Mouse (Mus musculus): ENCODE data around the gene En2.

The En2 gene

DNA sequence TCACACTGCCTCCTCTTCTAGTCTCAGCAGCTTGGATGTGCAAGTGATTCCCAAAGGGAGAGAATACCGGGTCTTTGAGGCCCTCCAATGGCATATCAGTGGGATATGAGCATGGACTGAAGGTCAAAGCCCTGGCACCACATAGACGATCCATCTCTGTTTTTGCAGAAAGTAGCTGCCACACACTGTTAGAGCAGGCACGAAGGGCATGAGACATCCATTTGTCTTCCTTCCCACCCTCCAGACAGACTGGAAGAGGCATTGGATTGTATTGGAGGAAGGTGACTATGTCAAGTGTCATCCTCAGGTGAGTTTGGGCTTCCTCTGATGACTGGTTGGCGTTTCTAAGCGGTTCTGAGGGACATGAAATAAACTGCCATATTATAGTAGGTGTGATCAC lies 12.8 kb downstream of the En2 start:
- DNase-seq (ENCODE audit: low read depth) = no peak

DNA sequence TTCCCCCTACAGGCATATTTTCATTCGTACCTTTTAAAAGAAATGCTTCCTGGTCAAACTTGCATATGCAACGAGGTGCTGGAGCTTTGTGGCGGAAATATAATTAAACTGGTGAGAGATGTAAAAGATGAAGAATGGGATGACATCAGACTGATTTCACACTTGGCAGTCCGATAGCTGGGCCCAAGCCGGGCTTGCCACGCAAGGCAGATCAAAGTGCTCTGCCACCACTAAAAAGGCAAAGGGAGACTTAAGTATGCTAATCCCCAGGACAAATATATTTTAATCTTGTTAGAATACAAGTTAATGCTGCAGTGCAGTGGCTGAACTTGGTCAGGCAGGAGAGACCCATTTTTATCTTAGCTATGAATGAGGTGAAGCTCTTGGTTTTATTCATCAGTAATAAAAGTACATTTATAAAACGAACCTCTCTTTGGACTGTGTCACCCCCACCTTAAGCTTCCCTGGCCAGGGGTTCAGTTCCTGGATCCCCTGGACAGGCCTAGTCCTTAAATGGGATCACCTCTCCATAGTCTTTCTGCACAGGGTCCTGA lies 13.8 kb downstream of the En2 start:
- no peak for DNase-seq (ENCODE audit: low read depth)

DNA sequence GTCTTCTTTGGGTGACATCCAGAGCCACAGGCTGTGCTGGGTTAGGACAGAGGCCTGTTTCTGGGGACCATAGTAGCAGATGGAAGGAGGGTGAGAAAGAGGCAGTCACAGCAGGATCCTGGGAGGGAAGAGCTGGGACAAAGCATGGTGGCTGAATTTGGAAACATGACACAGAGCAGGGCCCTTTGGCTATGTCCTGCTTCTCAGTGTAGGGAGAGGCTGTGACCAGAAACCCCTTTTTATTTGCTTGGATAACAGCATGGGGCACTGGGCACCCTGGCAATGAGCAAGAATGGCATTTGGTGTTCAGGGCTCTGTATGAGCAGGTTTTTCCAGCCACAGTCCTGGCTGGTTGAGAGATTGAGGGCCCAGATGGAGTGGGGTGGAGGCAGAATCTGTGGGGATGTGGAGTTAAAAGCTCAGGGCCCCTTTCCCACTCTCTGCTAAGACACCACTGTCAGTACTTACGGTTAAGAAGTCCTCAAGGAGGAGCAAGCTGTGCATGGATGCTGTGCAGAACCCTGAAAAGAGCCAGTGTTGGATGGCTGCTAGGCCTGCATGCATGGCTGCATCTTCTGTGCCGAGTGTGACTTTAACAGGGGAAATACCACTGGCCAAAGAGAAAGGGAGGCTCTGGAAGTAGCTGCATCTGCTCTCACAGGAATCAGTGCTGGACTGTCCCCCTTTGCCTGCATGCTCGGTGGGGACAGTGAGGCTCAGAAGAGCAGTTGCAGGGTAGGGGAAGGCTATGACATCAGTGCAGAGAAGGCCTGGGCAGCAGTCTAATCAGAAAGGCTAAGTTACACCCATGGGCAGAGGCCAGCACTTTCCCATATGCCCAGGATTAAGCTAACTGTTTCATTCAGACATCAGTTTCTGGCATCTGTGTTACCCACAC lies 26.0 kb downstream of the En2 start:
- DNase-seq (ENCODE audit: low read depth) = no peak

DNA sequence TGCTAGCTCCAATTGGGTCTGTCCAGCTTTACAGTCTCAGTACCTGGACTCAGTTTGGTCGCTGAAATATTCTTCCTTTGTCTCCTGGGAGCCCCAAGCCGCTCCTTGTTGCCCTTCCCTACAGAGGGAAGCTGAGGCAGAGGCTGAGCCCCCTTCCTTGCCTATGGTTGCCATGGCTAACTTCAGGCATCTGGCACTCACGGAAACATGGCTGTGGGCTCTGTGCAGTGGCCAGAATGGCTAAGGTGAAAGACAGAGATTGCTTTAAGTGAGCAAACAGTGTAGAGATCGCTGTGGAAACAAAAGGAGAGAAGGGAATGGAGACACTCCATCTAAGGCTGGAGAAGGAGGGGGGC lies 26.6 kb downstream of the En2 start:
- no peak for DNase-seq (ENCODE audit: low read depth)

DNA sequence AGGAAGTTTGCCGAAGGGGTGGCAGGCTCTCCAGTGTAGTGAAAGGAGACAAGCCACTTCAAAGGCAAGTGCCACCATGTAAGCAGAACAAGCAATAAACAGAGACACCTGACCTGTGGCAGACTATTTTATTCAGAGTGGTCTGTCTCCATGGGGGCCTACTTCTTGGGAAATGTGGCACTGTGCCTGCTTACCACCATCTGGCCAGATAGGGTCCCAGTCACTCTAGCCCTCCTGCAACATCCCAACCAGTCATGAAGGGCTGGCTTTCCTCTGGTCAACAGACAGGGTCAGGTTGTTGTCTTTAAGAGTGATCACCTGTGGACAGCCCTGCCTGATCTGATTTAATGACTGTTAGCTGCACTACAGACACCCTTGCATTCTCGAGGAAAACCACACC lies 30.0 kb downstream of the En2 start:
- DNase-seq (ENCODE audit: low read depth) = no peak

DNA sequence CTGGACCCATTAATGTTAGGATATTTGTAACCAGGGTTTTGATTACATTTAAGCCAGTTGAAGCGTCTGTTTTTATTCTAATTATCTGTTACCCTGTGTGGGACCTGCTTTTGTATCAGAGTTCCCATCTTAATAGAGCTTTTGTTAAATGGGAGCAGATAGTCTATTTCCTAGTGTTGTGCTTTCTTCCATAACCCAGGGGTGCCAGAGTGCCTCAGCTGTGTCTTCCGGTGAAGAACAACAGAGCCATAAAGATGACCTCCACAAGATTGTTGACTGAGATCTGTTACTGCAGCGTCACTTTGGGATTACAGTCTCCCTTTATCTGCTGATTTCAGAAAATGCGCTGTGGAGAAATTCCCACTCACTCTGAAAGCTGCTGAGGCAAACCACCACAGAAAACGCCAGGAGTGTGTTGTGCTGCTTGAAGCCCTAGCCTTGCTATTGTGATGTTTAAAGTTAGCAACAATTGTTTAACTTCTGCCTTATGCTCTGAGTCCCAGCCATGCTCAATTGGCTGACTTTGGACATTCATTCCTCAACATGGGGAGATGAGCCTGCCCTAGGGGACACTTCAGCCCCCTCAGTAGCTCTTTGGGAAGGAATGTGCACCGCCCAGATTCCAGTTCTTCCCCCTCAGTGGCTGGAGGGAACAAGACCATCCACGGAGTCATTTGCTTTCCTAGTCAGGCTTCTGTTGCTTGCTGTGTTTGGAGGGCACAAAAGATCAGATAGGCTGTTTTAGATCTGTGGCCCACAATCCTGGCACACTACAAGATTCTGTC lies 33.8 kb downstream of the En2 start:
- no peak for DNase-seq (ENCODE audit: low read depth)

DNA sequence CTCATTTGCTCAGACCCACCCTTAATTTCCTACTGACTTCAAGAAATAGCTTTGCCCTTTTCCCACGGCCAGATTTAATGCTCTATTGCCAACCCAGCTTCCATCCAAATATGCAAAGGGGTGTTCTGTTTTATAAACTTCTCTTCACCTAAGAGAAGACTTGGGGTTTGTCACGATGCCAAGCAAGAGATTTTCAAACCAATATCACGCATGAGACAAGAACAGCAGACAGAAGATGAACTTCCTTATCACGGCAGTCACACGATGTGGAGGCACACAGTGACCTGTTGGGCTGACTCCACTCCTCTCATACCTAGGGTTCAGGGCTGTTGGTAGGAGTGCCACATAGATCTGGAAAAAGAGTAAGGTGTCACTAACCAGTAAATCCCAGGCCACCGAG lies 37.6 kb downstream of the En2 start:
- no peak for DNase-seq (ENCODE audit: low read depth)

DNA sequence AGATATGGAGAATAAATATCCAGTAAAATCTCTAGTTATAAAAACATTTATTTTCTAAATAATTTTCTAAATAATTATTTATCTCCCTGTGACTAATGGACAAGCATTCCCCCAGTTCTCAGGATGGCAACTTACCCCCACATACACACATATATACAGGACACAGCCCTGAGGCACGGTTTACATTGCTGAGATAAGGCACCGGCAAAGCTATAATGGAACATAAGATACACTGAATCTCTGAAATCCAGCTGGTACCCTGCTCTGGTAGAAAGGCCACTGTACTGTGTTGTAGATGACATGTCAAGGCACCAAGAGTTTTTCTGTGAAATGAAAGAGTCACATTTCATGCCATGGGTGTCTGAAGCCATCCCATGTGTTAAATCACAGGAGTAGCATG lies 39.2 kb downstream of the En2 start:
- DNase-seq (ENCODE audit: low read depth) = no peak

DNA sequence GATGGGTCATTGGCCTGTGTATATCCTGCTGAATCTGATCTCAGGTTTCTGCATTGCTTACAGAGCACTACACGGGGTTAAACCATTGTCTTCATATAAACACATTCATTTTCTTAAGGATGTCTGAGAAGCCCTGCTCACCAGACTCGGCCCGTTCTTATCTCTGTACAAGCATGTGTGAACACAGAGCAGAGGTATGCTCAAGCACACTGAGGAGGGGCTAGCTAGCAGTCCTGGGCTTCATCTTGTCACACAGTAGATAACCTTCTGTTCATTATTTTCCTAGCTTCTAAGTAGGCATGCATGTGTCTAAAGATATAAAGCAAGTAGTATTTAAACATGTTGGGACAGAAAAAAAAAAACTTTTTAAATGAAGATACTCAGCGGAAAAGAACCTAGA lies 41.0 kb downstream of the En2 start:
- DNase-seq (ENCODE audit: low read depth) = no peak

DNA sequence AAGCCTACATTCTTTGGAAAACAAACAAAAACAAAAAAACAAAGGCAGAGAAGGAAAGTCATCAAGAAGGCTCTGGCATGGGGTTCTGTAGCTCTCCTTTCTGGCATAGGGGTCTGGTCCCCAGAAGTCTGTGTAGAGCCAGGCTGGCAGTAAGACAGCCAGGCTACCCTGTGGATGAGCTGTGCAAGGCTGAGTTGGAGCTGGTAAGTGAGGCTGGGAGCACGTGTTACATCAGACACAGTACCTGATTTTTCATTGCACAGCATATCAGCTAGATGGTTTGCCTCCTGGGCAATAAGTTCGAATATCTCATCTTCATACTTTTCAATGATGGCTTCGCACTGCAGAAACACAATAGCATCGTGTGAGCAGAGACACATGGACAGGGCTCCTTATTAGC lies 41.5 kb downstream of the En2 start:
- no peak for DNase-seq (ENCODE audit: low read depth)

DNA sequence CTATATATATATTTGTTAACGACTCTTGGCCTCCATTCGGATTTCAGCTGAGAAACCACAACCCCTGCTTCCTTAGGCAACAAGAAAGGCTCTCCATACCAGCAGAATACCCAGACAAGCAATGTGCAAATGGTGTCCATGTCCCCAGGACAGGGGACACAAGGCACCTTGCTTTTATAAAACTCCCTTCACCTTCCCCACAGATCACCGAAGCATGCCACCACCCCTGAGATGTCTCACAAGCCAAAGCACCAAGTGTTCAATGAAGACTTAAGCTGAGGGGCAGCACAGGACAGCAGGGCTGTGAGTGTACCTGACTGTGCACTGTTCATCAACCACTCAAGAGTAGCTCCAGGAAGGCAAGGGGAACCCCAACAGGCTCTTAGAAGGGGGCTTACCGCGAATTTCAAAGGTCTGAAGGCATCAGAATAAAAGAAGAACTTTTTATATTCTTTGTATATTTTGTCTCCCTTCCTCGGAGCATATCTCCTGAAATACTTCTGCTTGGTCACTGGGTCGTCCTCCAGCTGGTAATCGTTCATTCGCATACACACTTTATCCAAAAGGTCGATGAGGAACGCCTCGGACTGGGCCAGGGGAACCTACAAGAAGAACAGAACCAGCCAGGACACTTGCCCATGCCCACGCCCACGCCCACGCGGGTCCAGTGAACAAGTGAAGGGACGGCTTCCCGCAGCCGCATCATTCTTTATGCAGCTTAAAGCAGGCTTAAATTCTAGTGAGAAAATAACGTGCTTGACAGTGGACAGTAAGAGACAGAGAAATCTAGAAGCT lies 43.4 kb downstream of the En2 start:
- no peak for DNase-seq (ENCODE audit: low read depth)

DNA sequence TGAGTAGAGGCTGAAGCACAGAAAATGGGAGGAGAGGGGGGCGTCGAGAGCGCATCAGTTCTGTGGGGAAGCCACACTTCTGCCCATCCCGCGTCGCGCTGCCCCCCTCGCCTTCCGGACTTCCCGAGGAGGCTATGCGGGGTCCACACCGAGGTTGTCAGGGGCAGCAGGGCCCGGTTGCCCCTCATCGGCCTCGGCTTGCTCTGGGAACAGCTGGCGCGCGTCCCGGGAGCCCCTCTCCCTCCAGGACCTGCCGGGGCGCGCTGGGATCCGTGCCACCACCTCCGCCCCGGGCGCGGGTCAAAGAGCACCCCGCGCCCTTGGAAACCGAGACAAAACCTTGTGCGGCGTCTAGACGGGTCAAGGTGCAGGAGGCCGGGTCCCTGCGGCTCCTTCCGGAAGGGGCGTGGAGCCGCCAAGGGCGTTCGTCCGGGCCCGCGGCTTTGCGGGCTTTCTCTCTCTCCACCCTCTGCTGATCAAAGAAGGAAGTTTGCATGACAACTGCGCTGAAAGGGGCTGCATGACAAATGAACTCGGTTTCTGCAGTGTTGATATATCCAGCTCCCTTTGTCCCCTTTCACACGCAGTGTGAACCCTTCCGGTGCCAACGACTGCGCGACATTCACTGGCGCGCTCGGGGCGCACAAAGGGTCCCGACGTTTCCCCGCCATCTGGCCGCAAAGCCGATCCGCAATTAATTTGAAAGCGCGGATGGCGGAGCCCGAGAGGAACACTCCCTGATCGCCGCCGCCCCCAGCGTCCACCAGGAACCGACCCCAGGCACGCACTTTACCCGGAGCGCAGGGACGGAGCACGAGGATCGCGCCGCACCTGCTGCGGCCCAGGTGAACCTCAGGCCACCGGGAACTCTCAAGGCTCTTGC lies 44.3 kb downstream of the En2 start:
- DNase-seq (ENCODE audit: low read depth) = peak; percentile 12

DNA sequence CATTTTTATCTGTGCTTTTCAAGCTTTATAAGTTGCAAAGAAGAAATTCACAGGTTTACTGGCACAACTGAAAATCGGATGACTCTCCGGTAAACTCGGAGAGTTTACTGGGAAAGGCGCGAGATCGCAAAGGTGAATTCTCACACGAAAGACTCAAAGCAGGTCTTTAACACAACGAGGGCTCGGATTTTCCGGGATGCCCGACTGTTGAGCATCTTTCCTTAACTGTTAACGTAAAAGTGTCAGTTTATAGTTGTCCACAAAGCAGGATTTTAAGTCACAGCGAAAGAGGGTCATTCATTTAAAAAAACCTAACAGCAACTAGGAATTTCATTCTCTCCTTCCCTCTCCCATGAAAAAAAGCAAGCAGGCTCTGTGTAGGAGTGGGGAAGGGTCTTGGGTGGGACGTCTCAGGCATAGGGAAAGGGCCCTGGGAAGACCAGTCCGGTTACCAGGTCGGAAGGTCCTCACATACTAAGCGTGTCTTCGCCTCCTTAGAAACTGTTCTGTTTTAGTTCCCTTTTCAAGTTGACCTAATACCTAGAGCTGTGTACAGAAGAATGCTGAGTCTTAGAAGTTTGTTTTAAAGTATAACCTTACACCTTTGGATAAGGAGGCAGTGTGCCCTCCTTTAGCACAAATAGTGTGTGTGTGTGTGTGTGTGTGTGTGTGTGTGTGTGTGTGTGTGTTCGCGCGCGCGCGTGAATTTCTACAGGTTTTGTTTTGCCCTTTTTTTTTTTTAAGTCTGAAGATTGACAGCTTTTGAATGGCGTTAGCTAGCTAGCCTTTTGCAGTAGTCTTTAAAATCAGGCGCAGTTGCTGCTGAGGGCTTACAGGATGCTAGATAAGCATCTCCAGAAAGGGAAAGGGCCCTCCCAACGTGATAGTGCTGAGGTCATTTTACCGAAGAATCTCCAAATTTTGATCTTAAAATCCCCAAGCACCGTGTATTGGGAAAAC lies 45.4 kb downstream of the En2 start:
- DNase-seq (ENCODE audit: low read depth) = peak; percentile 10

DNA sequence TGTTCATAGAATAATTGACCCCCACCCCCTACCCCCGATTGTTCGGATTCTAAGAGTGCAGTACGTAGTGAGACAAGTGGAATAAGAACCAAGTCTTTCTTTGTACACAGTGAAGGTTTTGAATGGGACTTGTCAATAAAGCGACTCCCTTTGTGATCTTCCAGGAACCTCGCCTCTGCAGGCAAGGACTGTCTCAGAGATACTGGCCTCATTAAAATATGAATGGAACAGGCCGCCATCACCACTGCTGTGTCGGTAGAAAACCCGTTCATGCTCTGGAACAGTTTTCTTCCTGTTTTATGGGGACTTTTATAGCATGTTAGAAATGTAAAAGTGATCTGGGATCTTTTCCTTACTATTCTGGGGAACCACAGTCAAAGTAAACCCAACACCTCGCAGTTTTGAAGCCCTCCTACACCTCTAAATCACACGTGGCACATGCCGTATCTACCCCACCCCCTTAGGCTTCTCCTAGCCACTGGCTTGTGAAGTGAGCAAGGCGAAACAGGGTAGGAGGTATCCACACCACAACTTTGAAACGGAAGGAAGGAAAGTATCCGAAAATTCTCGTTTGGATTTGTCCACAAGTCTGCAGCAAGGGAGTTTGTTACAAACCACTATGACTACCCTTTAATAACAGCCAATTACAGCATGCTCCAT lies 46.3 kb downstream of the En2 start:
- no peak for DNase-seq (ENCODE audit: low read depth)

DNA sequence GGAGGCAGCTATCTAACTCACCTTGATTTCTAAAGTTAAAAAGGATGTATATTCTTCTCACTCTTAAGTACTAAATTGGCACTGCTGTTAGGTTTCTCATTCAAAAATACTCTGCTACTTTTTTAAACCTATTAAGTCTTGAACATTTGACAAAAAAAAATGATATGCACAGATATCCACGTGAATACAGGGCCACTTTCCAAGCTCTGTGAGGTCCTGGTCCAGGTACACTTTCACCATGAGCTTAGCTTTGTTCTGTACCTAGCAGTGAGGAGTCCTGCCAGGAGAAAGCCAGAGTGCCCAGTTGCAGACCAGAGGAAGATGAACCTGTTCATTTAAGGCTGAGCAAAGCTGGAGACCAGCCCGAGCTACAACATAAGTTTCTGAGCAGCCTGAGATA lies 47.9 kb downstream of the En2 start:
- no peak for DNase-seq (ENCODE audit: low read depth)

DNA sequence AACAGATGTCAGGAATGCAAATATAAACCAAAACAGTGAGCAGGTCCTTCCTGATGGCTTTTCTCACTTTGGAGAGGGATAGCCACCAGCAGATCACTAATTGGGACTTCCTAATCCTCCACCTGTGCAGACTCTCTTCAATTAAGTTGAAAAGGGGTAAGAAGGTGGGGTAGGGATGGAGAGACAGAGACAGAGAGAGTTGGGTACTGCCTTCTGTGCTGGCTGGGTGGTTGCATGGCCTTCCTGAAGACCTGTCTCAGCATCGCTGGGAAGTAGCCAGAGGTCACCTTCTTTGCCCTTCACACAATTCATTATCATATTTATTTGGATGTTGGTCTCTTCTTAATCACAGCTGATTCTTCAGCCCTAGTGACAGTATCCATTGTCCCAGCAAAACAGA lies 54.1 kb downstream of the En2 start:
- no peak for DNase-seq (ENCODE audit: low read depth)

Measured in naive thymus-derived CD4-positive, alpha-beta T cell, adult 2 months (primary cell).